Mouse (Mus musculus) embryonic fibroblast, embryonic 13.5 days (primary cell): Measurements from ENCODE around the gene Rrad.

Experiments used
- CTCF ChIP-seq: IDR thresholded peaks from 2 replicates; pipeline ENCODE4 v1.5.1; 2011; ENCODE audit warnings: mild to moderate bottlenecking, control low read depth, low read length, moderate library complexity, borderline replicate concordance; ENCODE audit not compliant: insufficient read depth
- POLR2A ChIP-seq: IDR thresholded peaks from 2 replicates; pipeline ENCODE4 v1.6.1; 2011; ENCODE audit warnings: low read depth, mild to moderate bottlenecking, control low read depth, low read length, moderate library complexity

DNA sequence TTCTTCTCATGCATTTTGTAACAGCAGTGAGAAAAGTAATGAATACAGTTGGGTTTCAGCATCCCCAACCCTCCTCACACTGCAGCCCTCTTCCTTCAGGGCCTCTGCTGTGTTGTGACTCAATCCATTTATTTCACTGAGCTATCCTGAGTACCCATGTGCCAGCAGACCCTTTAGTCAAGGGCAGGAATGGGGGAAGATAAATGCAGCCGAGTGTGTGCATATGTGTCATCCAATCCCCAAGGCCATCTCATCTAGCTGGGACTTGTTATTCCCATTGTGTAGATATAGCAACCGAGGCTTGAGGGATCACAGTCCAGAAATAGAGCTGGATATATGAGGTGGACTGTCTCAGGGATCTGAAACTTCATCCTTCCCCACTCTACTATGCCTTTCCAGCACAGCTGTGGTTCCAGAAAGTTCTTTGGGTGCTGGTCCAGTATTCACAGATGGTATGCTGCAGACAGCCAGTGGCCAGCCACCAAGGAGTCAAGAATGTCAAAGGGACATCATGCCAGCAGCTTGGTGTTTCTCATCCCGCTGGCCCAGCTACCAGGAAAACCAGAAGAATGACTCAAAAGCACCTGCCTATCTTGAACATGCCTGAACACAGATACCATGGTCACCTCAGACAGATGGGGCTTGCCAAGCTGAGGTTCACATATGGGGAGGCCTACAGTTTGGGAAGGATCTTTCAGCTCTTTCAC is 4.0 kb upstream of the Rrad start:
- TF ChIP-seq CTCF (no peak), POLR2A (no peak)
